Mouse (Mus musculus) hematopoietic multipotent progenitor cell, adult 10-12 weeks (in vitro differentiated cells): ENCODE data around the gene Fgf8. TPM values are rescaled to one million over a fixed set of nuclear protein-coding genes. Genes with fewer than 3 reads are reported as not detected.

Source experiments
- polyA plus RNA-seq: library from polyadenylated mRNA; stranded (reverse); fragments of >175 nt; gene quantifications from 2 replicates; pipeline ENCODE4 v1.2.3, GENCODE M21; 2012; ENCODE audit warnings: low replicate concordance

Fgf8 gene
- not detected in 2 replicates for polyA plus RNA-seq

DNA sequence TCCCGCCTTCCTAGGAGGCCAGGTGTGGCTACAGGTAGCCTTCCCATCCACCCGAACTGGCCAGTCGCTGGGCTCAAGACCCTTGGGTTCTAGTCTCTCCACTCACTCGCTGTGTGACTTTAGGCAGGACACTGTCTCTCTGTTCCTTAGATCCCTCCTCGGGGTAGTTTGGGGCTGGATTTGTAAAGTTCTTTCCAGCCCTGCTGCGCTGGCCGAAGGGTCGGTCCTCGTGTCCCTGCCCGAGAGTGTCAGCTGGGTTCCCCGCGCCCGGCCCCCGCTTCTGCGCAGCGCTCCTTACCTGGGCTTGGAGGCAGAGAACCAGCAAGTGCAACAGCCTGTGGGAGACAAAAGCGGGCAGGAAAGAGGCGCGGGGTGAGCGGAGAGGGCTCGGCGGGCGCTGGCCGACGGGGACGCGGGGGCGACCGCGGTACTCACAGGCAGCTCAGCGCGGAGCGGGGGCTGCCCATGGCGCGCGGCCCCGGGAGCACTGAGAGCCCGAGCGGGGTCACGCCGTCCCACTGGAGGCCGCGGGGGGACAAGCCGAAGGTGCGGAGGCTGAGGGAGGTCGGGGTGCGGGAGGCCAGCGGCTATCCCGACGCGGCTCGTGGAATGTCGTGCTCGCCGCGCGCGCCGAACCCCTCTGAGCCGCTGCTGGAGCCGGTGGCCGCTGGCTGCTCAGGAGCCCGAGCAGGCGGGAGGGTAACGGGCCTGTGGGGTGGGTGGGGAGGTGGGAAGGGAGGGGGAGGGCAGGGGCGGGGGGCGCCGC, at the start of gene Fgf8:
Gene Fgf8, minus strand, starts transcription at position 698 of the 766 bp plus-strand sequence.

DNA sequence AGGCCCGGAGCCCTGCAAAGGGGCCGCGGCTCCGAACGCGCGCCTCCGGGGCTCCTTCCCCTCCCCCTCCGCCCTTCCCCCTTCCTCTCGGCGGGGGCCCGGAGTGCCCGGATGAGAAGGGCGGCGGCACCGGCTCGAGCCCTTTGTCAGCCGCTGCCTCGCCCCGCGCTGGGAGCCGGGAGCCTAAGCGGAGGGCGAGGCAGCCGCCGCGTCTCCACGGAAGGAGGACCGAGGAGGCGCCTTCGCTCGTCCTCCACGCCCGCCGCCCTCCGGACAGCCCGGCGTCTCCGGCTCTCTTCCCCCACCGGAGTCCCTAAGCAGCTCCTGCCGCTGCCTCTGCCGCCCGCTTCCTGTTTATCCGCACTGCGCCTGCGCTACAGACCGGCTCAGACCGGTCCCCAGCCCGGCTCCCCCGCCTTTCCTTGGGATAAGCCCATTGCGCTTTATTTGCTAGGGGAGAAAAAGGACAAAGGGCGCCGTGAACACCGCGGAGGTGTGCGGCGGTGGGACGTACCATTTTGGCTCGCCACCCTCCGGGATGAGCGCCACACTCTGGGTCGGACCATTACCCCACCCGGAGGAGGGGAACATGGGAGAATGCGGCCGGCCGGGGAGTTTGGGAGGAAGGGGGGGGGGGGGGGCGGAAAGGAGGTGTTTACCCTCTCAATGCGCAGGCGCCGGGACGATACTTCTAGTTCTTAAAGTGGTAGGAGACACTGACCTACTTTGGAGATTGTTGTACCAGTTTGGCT, 40.6 kb upstream of the Fgf8 start, which contains the start of gene Mgea5:
Gene Mgea5, minus strand, starts transcription at position 657 of the 752 bp plus-strand sequence.

DNA sequence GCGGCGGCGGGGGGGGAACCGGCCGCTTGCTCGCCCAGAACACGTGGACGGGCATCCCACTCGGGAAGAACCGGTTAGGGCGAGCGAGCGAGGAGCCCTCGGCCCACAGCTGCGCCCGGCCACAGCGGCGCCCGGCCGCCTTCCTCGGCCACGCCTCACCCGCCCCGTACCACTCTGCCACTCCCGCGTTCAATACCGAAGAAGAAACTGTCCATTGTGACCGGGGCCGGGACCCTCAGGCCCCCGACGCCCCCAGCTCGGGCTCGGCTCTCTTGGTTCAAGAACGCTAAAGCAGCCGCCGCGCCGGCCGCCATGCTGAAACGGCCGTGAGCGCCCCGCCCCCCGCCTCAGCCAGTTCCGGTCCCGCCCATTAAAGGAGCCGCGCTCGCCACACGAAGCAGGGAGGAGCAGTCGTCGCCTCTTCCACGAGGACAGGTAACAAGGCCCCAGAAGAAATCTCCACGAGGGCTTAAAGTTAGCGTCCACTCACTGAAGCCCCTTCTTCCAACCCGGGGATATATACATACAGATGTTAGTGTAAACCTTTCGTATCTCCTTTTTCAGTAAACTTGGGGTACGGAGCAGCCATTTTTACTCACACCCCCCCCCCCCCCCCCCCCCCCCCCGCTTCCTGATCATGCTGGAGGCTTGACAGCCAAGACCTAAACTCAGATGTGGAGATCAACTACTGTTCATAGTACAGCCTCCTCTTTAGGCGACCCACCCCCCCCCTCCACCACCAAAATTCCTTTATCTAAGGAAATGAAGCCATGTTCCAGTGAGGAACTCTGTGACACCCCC, 6.7 kb upstream of the Fgf8 start, which contains the start of gene Npm3:
Gene Npm3, minus strand, starts transcription at position 349 of the 801 bp plus-strand sequence.

Other genes with a start within 250 kb of the Fgf8 start
- 11.7 and 12.6 TPM in 2 replicates for gene Poll, start 182.4 kb downstream of the Fgf8 start, polyA plus RNA-seq
- gene Gm17018, start 182.3 kb downstream of the Fgf8 start, polyA plus RNA-seq: 19.5 and 28.8 TPM in 2 replicates
- gene Fbxw4, start 82.6 kb downstream of the Fgf8 start, polyA plus RNA-seq: 44.7 and 46.7 TPM in 2 replicates
- 51.5 and 61.6 TPM in 2 replicates for gene Npm3, start 6.7 kb upstream of the Fgf8 start, polyA plus RNA-seq
- gene Mgea5, start 40.9 kb upstream of the Fgf8 start, polyA plus RNA-seq: 37.7 and 55.2 TPM in 2 replicates
- gene Kcnip2, start 73.1 kb upstream of the Fgf8 start, polyA plus RNA-seq: 0.56 and 0.98 TPM in 2 replicates